Mouse (Mus musculus) neutrophil, adult 59 days (primary cell): ENCODE data around the gene Tmem60. TPM values are rescaled to one million over a fixed set of nuclear protein-coding genes. Genes with fewer than 3 reads are reported as not detected.

ENCODE experiments used
- total RNA-seq, 2 experiments: library from RNA; stranded (reverse); gene quantifications; 1 replicate in 1 of 2; 2 replicates in 1 of 2; pipeline ENCODE4 v1.2.4; 2023

The Tmem60 gene
- 1 to 10 TPM; 7.1 to 7.8 TPM for total RNA-seq

GRCm38 (mm10) chr5:20881915-20882800 is at the start of gene Tmem60, which contains the start of gene Phtf2:
TSS of gene Tmem60 (plus strand) at chr5:20882191.
TSS of gene Phtf2 (minus strand) at chr5:20882124.

Other genes with a start within 250 kb of the Tmem60 start
- gene Phtf2, start 67 bp upstream of the Tmem60 start, total RNA-seq = 1 to 10 TPM; 2.6 to 3.0 TPM
- 10 to 100 TPM; 38.7 to 43.5 TPM for gene Rsbn1l, start 74.2 kb downstream of the Tmem60 start, total RNA-seq
- gene Ptpn12, start 173.7 kb downstream of the Tmem60 start, total RNA-seq = 100 to 1,000 TPM in 1 of 2 experiments, 10 to 100 TPM in 1; 95.7 to 104 TPM